Mouse (Mus musculus) adrenal gland, postnatal 10 days (tissue): ENCODE measurements at regions not wholly inside any gene's neighbourhood (a gene's known extent, or its start where the extent isn't known, plus 50 kb on each side); places are given as distances from the start of the nearest gene placed in this dataset.

Source experiments
- DNase-seq: peaks from one replicate; pipeline ENCODE4 v3.0.0; 2021; ENCODE audit warnings: mixed read lengths

DNA sequence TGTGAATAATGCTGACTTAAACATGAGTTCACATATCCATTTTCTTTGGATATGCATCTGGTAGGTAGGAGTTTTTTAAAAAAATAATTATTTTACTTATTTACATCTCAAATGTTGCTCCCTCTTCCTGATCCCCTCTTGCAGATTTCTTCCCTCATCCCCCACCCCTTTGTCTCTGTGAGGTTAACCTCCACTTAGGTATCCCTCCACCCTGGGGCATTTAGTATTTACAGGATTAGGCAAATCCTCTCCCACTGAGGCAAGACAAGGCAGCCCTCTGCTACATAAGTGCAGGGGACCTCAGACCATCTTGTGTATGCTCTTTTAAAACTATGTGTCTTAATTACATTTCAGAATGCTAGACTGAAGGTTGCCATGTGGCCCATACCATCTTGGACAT lies 155.2 kb upstream of the Shcbp1 start:
- DNase-seq = no peak

GRCm38 (mm10) chr8:4934035-4934434 lies 154.7 kb upstream of the Shcbp1 start:
- DNase-seq = no peak

- no peak for DNase-seq
Measured at GRCm38 (mm10) chr8:4916447-4916846, 137.1 kb upstream of the Shcbp1 start.

DNA sequence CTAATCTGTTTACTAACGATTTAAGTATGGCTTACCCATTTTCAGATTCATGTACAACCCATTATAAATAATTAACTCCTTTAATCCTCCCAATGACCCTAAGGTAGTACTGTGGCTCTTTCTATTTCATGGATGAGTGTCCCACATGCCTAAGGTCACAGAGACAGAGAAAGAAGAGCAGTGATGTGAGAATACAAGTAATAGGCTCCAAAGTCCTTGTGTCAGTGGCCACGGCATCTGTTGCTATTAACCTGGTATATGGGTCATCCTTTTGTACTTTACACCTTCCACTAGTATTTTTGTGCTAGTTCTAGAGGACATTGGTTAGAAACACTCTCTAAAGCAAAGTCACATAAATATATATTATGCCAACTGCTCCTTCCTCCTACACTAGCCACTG lies 115.7 kb upstream of the Shcbp1 start:
- no peak for DNase-seq

- DNase-seq = peak; percentile 6
Measured at GRCm38 (mm10) chr8:4868761-4869160, 89.4 kb upstream of the Shcbp1 start.

- no peak for DNase-seq
Measured at GRCm38 (mm10) chr8:4839087-4839486, 59.7 kb upstream of the Shcbp1 start.

DNA sequence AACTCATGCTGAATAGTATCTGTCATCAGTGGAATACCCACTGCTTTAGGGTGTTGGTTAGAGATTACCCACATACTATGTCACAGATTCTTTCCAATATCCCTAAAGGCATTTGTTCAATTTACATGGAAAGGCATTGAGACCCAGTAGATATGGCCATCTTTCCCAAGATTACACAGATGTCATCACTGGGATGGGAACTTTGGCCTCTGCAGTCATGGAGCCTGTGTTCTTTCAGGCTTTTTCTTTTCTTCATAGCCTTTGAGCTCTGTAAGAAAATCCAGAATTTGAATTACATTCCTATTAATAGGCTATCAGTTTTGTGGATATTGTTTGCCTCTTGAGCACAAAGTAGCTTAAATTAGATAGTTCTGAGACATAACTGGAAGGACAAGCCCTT lies 59.2 kb upstream of the Shcbp1 start:
- no peak for DNase-seq

GRCm38 (mm10) chr8:4837719-4838118 lies 58.4 kb upstream of the Shcbp1 start:
- DNase-seq = no peak

- no peak for DNase-seq
Measured at GRCm38 (mm10) chr8:4836651-4837050, 57.3 kb upstream of the Shcbp1 start.
